Mouse (Mus musculus): ENCODE measurements around the gene Abl2.

DNA sequence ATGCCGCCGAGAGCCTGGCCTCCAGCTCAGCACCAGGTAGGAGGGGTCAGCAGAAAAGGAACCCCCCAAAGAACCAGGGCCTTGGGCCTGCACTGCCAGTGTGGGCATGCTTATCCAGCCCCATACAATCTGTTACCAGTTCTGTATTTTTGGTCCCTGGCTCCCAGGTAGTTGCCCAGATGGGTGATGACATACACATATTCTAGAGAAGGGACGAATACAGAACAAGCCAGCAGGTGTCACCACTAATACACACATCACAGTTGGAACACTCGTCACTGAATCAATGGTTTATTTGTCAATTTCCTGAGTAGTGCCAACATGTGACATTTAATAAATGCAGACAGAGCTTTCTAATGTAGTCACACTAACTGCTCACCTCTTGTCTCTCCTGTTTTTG lies 82.0 kb downstream of the Abl2 start:
- TF ChIP-seq POLR2A (IDR thresholded peaks at IDR 0.05; ENCODE audit: borderline replicate concordance, insufficient read depth, low read length) = no peak
- TF ChIP-seq CTCF (IDR thresholded peaks at IDR 0.05; ENCODE audit: borderline replicate concordance, insufficient read depth, low read depth, low read length) = peak; percentile 45; the same call in 1 of the 2 replicates
